Mouse (Mus musculus) heart, embryonic 15.5 days (tissue): Measurements from ENCODE around the gene Lipt1. TPM values are rescaled to one million over a fixed set of nuclear protein-coding genes. Genes with fewer than 3 reads are reported as not detected.

Experiments used
- ATAC-seq: fragments of 200-750 bp; cut with Nextera tagmentation; replicated peaks from 2 replicates; pipeline ENCODE4 v1.8.0; 2017; ENCODE audit warnings: low read depth, moderate TSS enrichment; ENCODE audit not compliant: insufficient number of reproducible peaks, insufficient read depth, low FRiP score
- H3K27ac ChIP-seq: fragments of 300-500 bp; sonication (generic); 2 replicates; pipeline ENCODE4 v1.5.1; 2015; ENCODE audit warnings: mild to moderate bottlenecking, inconsistent platforms
- H3K27me3 ChIP-seq: fragments of 300-500 bp; sonication (generic); 2 replicates; pipeline ENCODE4 v1.6.1; 2015; ENCODE audit warnings: inconsistent platforms
- H3K36me3 ChIP-seq: fragments of 300-500 bp; sonication (generic); 2 replicates; pipeline ENCODE4 v1.6.1; 2015; ENCODE audit warnings: mild to moderate bottlenecking, inconsistent platforms
- H3K4me1 ChIP-seq: fragments of 300-500 bp; sonication (generic); replicated peaks from 2 replicates; pipeline ENCODE4 v1.6.1; 2015; ENCODE audit warnings: inconsistent platforms
- H3K4me2 ChIP-seq: fragments of 300-500 bp; sonication (generic); 2 replicates; pipeline ENCODE4 v1.6.1; 2015; ENCODE audit warnings: inconsistent platforms, mild to moderate bottlenecking, moderate library complexity
- H3K4me3 ChIP-seq: fragments of 300-500 bp; sonication (generic); 2 replicates; pipeline ENCODE4 v1.5.1; 2015; ENCODE audit warnings: mild to moderate bottlenecking, inconsistent platforms
- H3K9ac ChIP-seq: fragments of 300-500 bp; sonication (generic); 2 replicates; pipeline ENCODE4 v1.6.1; 2015; ENCODE audit warnings: mild to moderate bottlenecking, inconsistent platforms
- H3K9me3 ChIP-seq: fragments of 300-500 bp; sonication (generic); replicated peaks from 2 replicates; pipeline ENCODE4 v1.6.1; 2016; ENCODE audit warnings: inconsistent platforms
- WGBS: fragments of 180-500 bp; shearing (Covaris S2); methylation state at CpG from one replicate; pipeline ENCODE4 v1.1.7; 2015; ENCODE audit warnings: mixed read lengths; 5-methylcytosine and 5-hydroxymethylcytosine counted together
- polyA plus RNA-seq: library from polyadenylated mRNA; unstranded; fragments of >200 nt; fragmentation: Nextera tagmentation; extraction: Ambion mirVana; gene quantifications from 2 replicates; pipeline ENCODE4 v1.2.1, GENCODE M21; 2015

Gene Lipt1
- polyA plus RNA-seq, 1 experiment from 2014 or later, result 8.1 TPM

GRCm38 (mm10) chr1:37903178-37903577 is 31.6 kb downstream of the Lipt1 start:
- Histone ChIP-seq H3K27ac (no peak overlapping the region), H3K27me3 (no peaks in the 10 kb centered on the region), H3K9ac (no peak overlapping the region), H3K9me3 (no peaks in the 10 kb centered on the region), H3K36me3 (peaks cover 12% of the 10 kb centered on the region), H3K4me3 (no peak overlapping the region), H3K4me2 (no peak overlapping the region), H3K4me1 (0 out of 2 replicates have a peak, but pooled peaks cover 5% of the 10 kb centered on the region)
- whole genome bisulfite sequencing, result 29% methylated on average over 6 of the region's 6 CpGs
- peak; percentile 31; the same call in 1 of the 2 replicates for ATAC-seq

GRCm38 (mm10) chr1:37912751-37913150 is 41.2 kb downstream of the Lipt1 start:
- H3K9ac ChIP-seq, result no peak overlapping the region
- H3K4me2 ChIP-seq, result no peak overlapping the region
- ATAC-seq, result no peak
- H3K4me3 ChIP-seq, result no peak overlapping the region
- 84% methylated on average over 2 of the region's 2 CpGs for WGBS
- no peaks in the 10 kb centered on the region for H3K4me1 ChIP-seq
- no peak overlapping the region for H3K27ac ChIP-seq
- peaks cover 3% of the 10 kb centered on the region; the same call in 1 of the 2 replicates for H3K27me3 ChIP-seq
- no peaks in the 10 kb centered on the region for H3K9me3 ChIP-seq
- H3K36me3 ChIP-seq, result no peaks in the 10 kb centered on the region

GRCm38 (mm10) chr1:37916393-37916792 is 44.9 kb downstream of the Lipt1 start, which contains the start of gene Lyg2:
TSS of gene Lyg2 (minus strand) at chr1:37916493.
- no peak within 1 kb of the TSS for H3K4me2 ChIP-seq
- no peaks in the 10 kb centered on the region for H3K4me1 ChIP-seq
- no peaks in the 10 kb centered on the region for H3K36me3 ChIP-seq
- no peak within 1 kb of the TSS for H3K9ac ChIP-seq
- no peaks in the 10 kb centered on the region for H3K9me3 ChIP-seq
- no peak within 1 kb of the TSS for H3K4me3 ChIP-seq
- H3K27me3 ChIP-seq, result peaks cover 3% of the 10 kb centered on the region; the same call in 1 of the 2 replicates
- no peak for ATAC-seq
- no peak within 1 kb of the TSS for H3K27ac ChIP-seq
- WGBS, result 66% methylated on average over 5 of the region's 5 CpGs

GRCm38 (mm10) chr1:37917666-37918065 is 46.1 kb downstream of the Lipt1 start:
- no peak for ATAC-seq
- H3K4me2 ChIP-seq, result no peak overlapping the region
- no peaks in the 10 kb centered on the region for H3K4me1 ChIP-seq
- no peak overlapping the region for H3K9ac ChIP-seq
- H3K36me3 ChIP-seq, result no peaks in the 10 kb centered on the region
- WGBS, result 35% methylated on average over 13 of the region's 13 CpGs
- no peak overlapping the region for H3K27ac ChIP-seq
- peaks cover 3% of the 10 kb centered on the region; the same call in 1 of the 2 replicates for H3K27me3 ChIP-seq
- H3K4me3 ChIP-seq, result no peak overlapping the region
- H3K9me3 ChIP-seq, result no peaks in the 10 kb centered on the region

GRCm38 (mm10) chr1:37918096-37918495 is 46.6 kb downstream of the Lipt1 start:
- Histone ChIP-seq H3K27me3 (peaks cover 3% of the 10 kb centered on the region; the same call in 1 of the 2 replicates), H3K9ac (no peak overlapping the region), H3K4me2 (no peak overlapping the region), H3K4me3 (no peak overlapping the region), H3K9me3 (no peaks in the 10 kb centered on the region), H3K36me3 (no peaks in the 10 kb centered on the region), H3K4me1 (no peaks in the 10 kb centered on the region), H3K27ac (no peak overlapping the region)
- WGBS, result 43% methylated on average over 6 of the region's 6 CpGs
- no peak for ATAC-seq

GRCm38 (mm10) chr1:37922536-37922935 is 51.0 kb downstream of the Lipt1 start:
- no peak overlapping the region for H3K9ac ChIP-seq
- ATAC-seq, result no peak
- H3K36me3 ChIP-seq, result no peaks in the 10 kb centered on the region
- H3K27me3 ChIP-seq, result no peaks in the 10 kb centered on the region
- H3K27ac ChIP-seq, result no peak overlapping the region
- no peak overlapping the region for H3K4me2 ChIP-seq
- H3K9me3 ChIP-seq, result no peaks in the 10 kb centered on the region
- H3K4me3 ChIP-seq, result no peak overlapping the region
- no peaks in the 10 kb centered on the region for H3K4me1 ChIP-seq
- WGBS, result 46% methylated on average over 8 of the region's 8 CpGs

Other genes starting within 250 kb of the Lipt1 start
- gene 2010300C02Rik, start 151.7 kb upstream of the Lipt1 start, polyA plus RNA-seq, result 3.2 and 6.7 TPM in 2 replicates
- 4.1 and 4.8 TPM in 2 replicates for gene Tsga10, start 5.3 kb upstream of the Lipt1 start, polyA plus RNA-seq
- 9.1 and 12.5 TPM in 2 replicates for gene Mitd1, start 18.7 kb downstream of the Lipt1 start, polyA plus RNA-seq
- gene Mrpl30, start 18.7 kb downstream of the Lipt1 start, polyA plus RNA-seq, result 239 and 276 TPM in 2 replicates
- not detected in 2 replicates for gene Lyg2, start 44.8 kb downstream of the Lipt1 start, polyA plus RNA-seq
- gene Lyg1, start 86.0 kb downstream of the Lipt1 start, polyA plus RNA-seq, result not detected in 2 replicates
- 100 and 103 TPM in 2 replicates for gene Txndc9, start 126.2 kb downstream of the Lipt1 start, polyA plus RNA-seq
- 16.8 and 18.7 TPM in 2 replicates for gene Eif5b, start 126.3 kb downstream of the Lipt1 start, polyA plus RNA-seq